In the genomic region with DNA sequence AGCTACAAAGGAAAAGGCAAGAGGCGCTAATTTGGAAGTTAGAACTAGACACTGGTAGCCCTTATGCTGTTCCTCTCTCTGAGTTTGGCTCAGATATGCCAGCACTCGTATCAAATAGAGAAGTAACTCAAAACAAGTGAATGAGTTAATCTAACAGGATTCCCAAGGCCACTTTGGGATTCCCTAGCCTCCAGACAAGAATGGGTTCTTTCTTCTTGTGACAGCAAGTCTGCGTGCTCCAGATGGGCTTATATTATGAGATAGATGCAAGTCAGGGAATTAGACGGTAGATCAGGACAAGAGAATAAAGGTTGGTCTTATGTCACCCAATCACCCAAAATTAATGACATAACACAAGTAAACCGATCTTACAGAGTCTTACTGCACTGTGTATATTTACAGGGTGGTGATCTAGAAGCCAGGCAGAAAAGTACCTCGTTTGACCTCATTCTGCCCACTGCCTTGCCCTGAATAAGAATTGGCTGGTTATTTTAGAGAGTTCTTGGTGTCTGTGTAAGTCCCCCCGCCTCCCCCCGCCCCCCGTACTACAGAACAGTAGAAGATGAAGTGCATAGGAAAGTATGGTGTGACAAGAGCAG, we compare ENCODE assay signal across 25 mouse cellular contexts.
A peak's percentile ranks its signal among the peaks of the same experiment; 100 is the strongest.
DNase-seq lines count a peak whose midpoint lies in the region; ATAC-seq and TF ChIP-seq lines count a peak whose summit lies in the region.
"Had no signal": no experiment of that assay in that cellular context is flagged by ENCODE, and none has a peak within 500 bp of the region (broad histone marks: within the 10 kb centered on the region; RNA-seq: fewer than 3 reads in every experiment).

No protein-coding gene starts in this region.

- H3K4me1 ChIP-seq in hindbrain, embryonic 10.5 days (replicated peaks), result peaks cover 46% of the 10 kb centered on the region
- H3K4me1 ChIP-seq in hindbrain, embryonic 14.5 days (replicated peaks; ENCODE audit: control insufficient read depth, insufficient read depth, low read length), result no peaks in the 10 kb centered on the region; the same call in 1 of the 2 replicates
- H3K4me1 ChIP-seq in MEL (ENCODE audit: control insufficient read depth in 1 of 2, insufficient read depth in 2 of 2, low read length in 2 of 2), result peaks cover 4 to 15% of the 10 kb centered on the region in 2 experiments; a peak in 3 of 4 replicates
- no peaks in the 10 kb centered on the region for H3K4me1 ChIP-seq in embryonic facial prominence, embryonic 11.5 days (ENCODE audit: control insufficient read depth, insufficient read depth, low read length)
- H3K4me1 ChIP-seq in forebrain, embryonic 16.5 days (replicated peaks; ENCODE audit: control insufficient read depth, insufficient read depth, low read length), result peaks cover 15% of the 10 kb centered on the region
- H3K4me1 ChIP-seq: megakaryocyte, embryonic 14.5 days had no signal

- no peaks in the 10 kb centered on the region for H3K79me2 ChIP-seq in MEL (ENCODE audit: control insufficient read depth, insufficient read depth, low read length, poor library complexity)

- no peak overlapping the region for H3K4me2 ChIP-seq in hindbrain, embryonic 14.5 days (replicated peaks)
- H3K4me2 ChIP-seq in embryonic facial prominence, embryonic 11.5 days (ENCODE audit: low read depth, low read length), result no peak overlapping the region
- no peak overlapping the region for H3K4me2 ChIP-seq in forebrain, embryonic 16.5 days (ENCODE audit: low read length)
- H3K4me2 ChIP-seq: heart, embryonic 12.5 days; liver, embryonic 11.5 days; neural tube, embryonic 15.5 days had no signal

- TF ChIP-seq EP300 in MEL (IDR thresholded peaks at IDR 0.05; ENCODE audit: low read depth in 1 of 2, low read length in 2 of 2), result no peak

- no peak overlapping the region for H3K9ac ChIP-seq in hindbrain, embryonic 14.5 days
- H3K9ac ChIP-seq in MEL (ENCODE audit: control insufficient read depth, low read depth, low read length, poor library complexity, severe bottlenecking), result no peak overlapping the region
- no peak overlapping the region for H3K9ac ChIP-seq in embryonic facial prominence, embryonic 11.5 days (replicated peaks; ENCODE audit: low read length)
- no peak overlapping the region for H3K9ac ChIP-seq in forebrain, embryonic 16.5 days (replicated peaks; ENCODE audit: low read depth, low read length)
- H3K9ac ChIP-seq: heart, embryonic 12.5 days; neural tube, embryonic 15.5 days had no signal

- no peak for DNase-seq in hindbrain, embryonic 10.5 days (ENCODE audit: low spot score)
- no peak for DNase-seq in hindbrain, embryonic 14.5 days (ENCODE audit: low spot score)
- DNase-seq in MEL (ENCODE audit: low read depth, low spot score), result peak; percentile 50
- no peak for DNase-seq in embryonic facial prominence, embryonic 11.5 days (ENCODE audit: low spot score)
- no peak for DNase-seq in ovary, adult 18-20 months (ENCODE audit: low spot score)
- no peak for DNase-seq in urinary bladder, postnatal 14 days (ENCODE audit: low spot score)
- DNase-seq: adrenal gland, postnatal 36 days; cerebellum, adult 2 months; gastrocnemius, adult 2 months; heart, adult 11 months; heart, postnatal 14 days; kidney, adult 2 months; kidney, postnatal 10 days; lung, adult 18-20 months; lung, postnatal 14 days; right cerebral cortex, postnatal 4 days; thymus, postnatal 25 days had no signal

- ATAC-seq in hindbrain, embryonic 14.5 days (ENCODE audit: low FRiP score), result no peak
- 0 out of 2 replicates have a peak, but pooled peaks have one; percentile 14 for ATAC-seq in embryonic facial prominence, embryonic 11.5 days (replicated peaks; ENCODE audit: insufficient number of reproducible peaks, low FRiP score, low TSS enrichment, low read depth)
- ATAC-seq in forebrain, embryonic 16.5 days, result no peak
- ATAC-seq: inflammation-experienced regulatory T-cells, adult 6 months; midbrain, embryonic 16.5 days had no signal

- no peaks in the 10 kb centered on the region for H3K9me3 ChIP-seq in hindbrain, embryonic 10.5 days
- no peaks in the 10 kb centered on the region for H3K9me3 ChIP-seq in hindbrain, embryonic 14.5 days (ENCODE audit: control insufficient read depth, low read length)
- H3K9me3 ChIP-seq in MEL (replicated peaks; ENCODE audit: insufficient read depth, low read length), result no peaks in the 10 kb centered on the region
- no peaks in the 10 kb centered on the region for H3K9me3 ChIP-seq in embryonic facial prominence, embryonic 11.5 days (replicated peaks; ENCODE audit: control insufficient read depth, low read length)
- no peaks in the 10 kb centered on the region for H3K9me3 ChIP-seq in forebrain, embryonic 16.5 days (ENCODE audit: control insufficient read depth, low read length)
- H3K9me3 ChIP-seq: heart, embryonic 12.5 days; megakaryocyte, embryonic 14.5 days; neural tube, embryonic 15.5 days had no signal

- WGBS in hindbrain, embryonic 10.5 days, result 78% methylated on average over 9 of the region's 9 CpGs
- 64% methylated on average over 9 of the region's 9 CpGs for WGBS in hindbrain, embryonic 14.5 days
- WGBS in embryonic facial prominence, embryonic 11.5 days, result 55% methylated on average over 9 of the region's 9 CpGs
- WGBS in forebrain, embryonic 16.5 days, result 51% methylated on average over 9 of the region's 9 CpGs

- peak overlapping the region; percentile 50; the same call in 1 of the 2 replicates for H3K27ac ChIP-seq in hindbrain, embryonic 10.5 days
- H3K27ac ChIP-seq in hindbrain, embryonic 14.5 days, result no peak overlapping the region
- H3K27ac ChIP-seq in MEL (ENCODE audit: control insufficient read depth, low read depth, low read length), result no peak overlapping the region
- H3K27ac ChIP-seq in embryonic facial prominence, embryonic 11.5 days (replicated peaks; ENCODE audit: low read depth, low read length), result 0 out of 2 replicates have a peak overlapping the region, but pooled peaks have one; percentile 22
- peak overlapping the region; percentile 28 for H3K27ac ChIP-seq in forebrain, embryonic 16.5 days (ENCODE audit: low read length)
- H3K27ac ChIP-seq: gastrocnemius, adult 2 months; neural tube, embryonic 15.5 days had no signal

- no peak for TF ChIP-seq POLR2A in MEL (IDR thresholded peaks at IDR 0.05; ENCODE audit: control insufficient read depth in 1 of 2, insufficient read depth in 1 of 2, low read depth in 1 of 2, low read length in 2 of 2, poor library complexity in 1 of 2)

- H3K4me3 ChIP-seq in hindbrain, embryonic 10.5 days, result no peak overlapping the region
- H3K4me3 ChIP-seq in hindbrain, embryonic 14.5 days (replicated peaks; ENCODE audit: low read length), result no peak overlapping the region
- no peak overlapping the region for H3K4me3 ChIP-seq in MEL (ENCODE audit: control insufficient read depth in 1 of 2, insufficient read depth in 1 of 2, low read depth in 2 of 2, low read length in 2 of 2)
- no peak overlapping the region for H3K4me3 ChIP-seq in embryonic facial prominence, embryonic 11.5 days (ENCODE audit: low read depth, low read length)
- H3K4me3 ChIP-seq in forebrain, embryonic 16.5 days (replicated peaks; ENCODE audit: low read length), result no peak overlapping the region
- H3K4me3 ChIP-seq: gastrocnemius, adult 2 months; heart, embryonic 12.5 days; megakaryocyte, embryonic 14.5 days; neural tube, embryonic 15.5 days had no signal

- TF ChIP-seq CTCF in MEL (IDR thresholded peaks at IDR 0.05 in 2 of 3, conservative IDR thresholded peaks at IDR 0.05 in 1 of 3; ENCODE audit: control insufficient read depth in 1 of 3, insufficient read depth in 1 of 3, low read depth in 2 of 3, low read length in 3 of 3, poor library complexity in 1 of 3, severe bottlenecking in 1 of 3), result no peak

- H3K27me3 ChIP-seq in hindbrain, embryonic 10.5 days (ENCODE audit: insufficient read depth, poor library complexity, severe bottlenecking), result no peaks in the 10 kb centered on the region
- no peaks in the 10 kb centered on the region for H3K27me3 ChIP-seq in hindbrain, embryonic 14.5 days (ENCODE audit: control insufficient read depth, insufficient read depth, low read length)
- no peaks in the 10 kb centered on the region; a peak in 2 of 4 replicates for H3K27me3 ChIP-seq in MEL (ENCODE audit: control insufficient read depth in 1 of 2, insufficient read depth in 2 of 2, low read length in 2 of 2)
- no peaks in the 10 kb centered on the region for H3K27me3 ChIP-seq in embryonic facial prominence, embryonic 11.5 days (ENCODE audit: control insufficient read depth, insufficient read depth, low read length)
- H3K27me3 ChIP-seq in forebrain, embryonic 16.5 days (replicated peaks; ENCODE audit: control insufficient read depth, insufficient read depth, low read length), result no peaks in the 10 kb centered on the region
- H3K27me3 ChIP-seq: heart, embryonic 12.5 days; megakaryocyte, embryonic 14.5 days; neural tube, embryonic 15.5 days had no signal

- no peak for TF ChIP-seq RAD21 in MEL (IDR thresholded peaks at IDR 0.05; ENCODE audit: low read depth, low read length)

- no peaks in the 10 kb centered on the region for H3K36me3 ChIP-seq in hindbrain, embryonic 10.5 days
- no peaks in the 10 kb centered on the region for H3K36me3 ChIP-seq in hindbrain, embryonic 14.5 days (replicated peaks; ENCODE audit: control insufficient read depth, insufficient read depth)
- H3K36me3 ChIP-seq in MEL (ENCODE audit: control insufficient read depth in 1 of 2, insufficient read depth in 2 of 2, low read length in 2 of 2), result peaks cover 0 to 15% of the 10 kb centered on the region in 2 experiments; a peak in 2 of 4 replicates
- H3K36me3 ChIP-seq in embryonic facial prominence, embryonic 11.5 days (replicated peaks; ENCODE audit: control insufficient read depth, insufficient read depth, low read depth, low read length), result no peaks in the 10 kb centered on the region
- H3K36me3 ChIP-seq in forebrain, embryonic 16.5 days (ENCODE audit: control insufficient read depth, insufficient read depth), result no peaks in the 10 kb centered on the region
- H3K36me3 ChIP-seq: G1E; heart, embryonic 12.5 days; neural tube, embryonic 15.5 days had no signal

TF ChIP-seq in MEL, 35 proteins besides CTCF, POLR2A, EP300 and RAD21:
- no peak for TF ChIP-seq ELF1 (IDR thresholded peaks at IDR 0.05; ENCODE audit: low read depth, low read length)
TF ChIP-seq in MEL: peak in this region for 0.

Comparison
In these comparisons a context has a peak if more than half of its experiments do, and no peak if none do; other contexts are left out.
1. H3K27ac ChIP-seq: peak in hindbrain, embryonic 10.5 days (single experiment), embryonic facial prominence, embryonic 11.5 days (single experiment) and forebrain, embryonic 16.5 days (single experiment); none in hindbrain, embryonic 14.5 days (single experiment) and MEL (single experiment).